Mouse (Mus musculus): Measurements from ENCODE around the gene Acot3.

DNA sequence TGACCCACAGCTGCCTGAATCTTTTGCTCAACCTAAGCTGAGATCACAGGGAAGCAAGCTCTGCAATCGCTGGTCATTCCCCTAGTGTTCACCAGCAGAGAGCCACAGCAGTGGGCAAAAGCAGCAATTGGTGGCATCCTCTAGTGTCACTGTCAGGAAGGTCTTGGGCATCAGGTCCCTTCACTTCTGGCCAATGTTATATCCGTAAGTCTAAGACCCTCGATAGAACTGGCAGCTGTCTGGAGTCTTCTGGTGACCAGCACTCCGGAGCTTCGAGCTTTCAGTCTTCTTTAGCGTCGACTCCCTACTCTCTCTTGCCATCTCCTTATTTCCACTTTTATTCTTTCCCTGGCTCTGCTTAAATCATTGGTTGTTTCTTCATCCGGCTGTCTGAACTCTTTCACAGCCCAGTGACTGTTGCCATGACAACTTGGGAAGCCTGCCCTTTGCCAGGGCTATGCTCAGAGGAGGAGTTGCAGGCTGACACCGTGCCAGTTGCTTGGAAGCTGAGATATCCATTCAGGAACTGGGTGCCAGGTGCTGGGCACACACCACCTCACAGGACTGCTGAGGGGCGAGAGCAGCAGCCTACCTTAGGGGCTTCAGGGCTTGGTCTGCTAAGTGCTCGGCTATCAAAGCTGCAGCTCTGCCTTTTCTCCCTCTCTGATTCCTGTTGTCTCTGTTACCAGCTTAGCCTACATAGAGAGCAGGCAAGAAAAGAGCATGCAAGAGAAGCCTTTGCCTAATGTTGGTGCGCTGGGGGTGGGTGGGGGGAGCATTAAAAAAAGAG, 40.5 kb upstream of the Acot3 start:
- no peak for TF ChIP-seq POLR2A (IDR thresholded peaks at IDR 0.05; ENCODE audit: borderline replicate concordance, control insufficient read depth, low read depth, low read length)
- no peak for TF ChIP-seq CTCF (IDR thresholded peaks at IDR 0.05; ENCODE audit: control insufficient read depth, insufficient read depth, low read length)

Measured in bone marrow, adult 2 months (tissue).